In the genomic region with DNA sequence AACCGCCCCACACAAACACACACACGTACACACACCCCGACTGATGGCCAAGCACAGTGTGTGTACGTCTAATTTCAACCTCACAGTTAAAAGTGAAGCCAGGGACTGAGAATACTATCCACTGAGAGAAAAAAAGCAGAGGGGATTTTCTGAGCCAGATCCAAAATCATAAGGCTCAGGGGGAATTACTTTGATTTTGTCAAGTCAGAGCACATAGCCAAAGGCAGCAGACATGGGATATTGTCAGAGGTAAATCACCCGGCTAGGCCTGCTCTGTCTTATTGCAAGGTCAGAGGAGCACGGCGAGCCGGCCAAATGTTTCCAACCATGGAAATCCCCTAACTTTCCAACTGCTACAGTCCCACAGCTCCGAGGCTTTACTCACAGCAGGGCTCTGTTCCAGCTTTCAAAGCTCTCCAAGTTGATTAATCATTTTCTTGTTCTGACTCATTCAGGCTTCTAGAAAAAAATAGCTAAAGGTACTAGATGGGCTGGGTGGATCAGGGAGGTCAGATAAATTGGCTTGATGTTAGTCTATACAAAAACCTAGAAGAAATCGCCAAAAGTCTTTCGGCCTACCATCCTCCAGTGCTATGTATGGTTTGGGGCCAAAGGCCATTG, we compare ENCODE assay signal across 8 mouse cellular contexts.
DNase-seq lines count a peak whose midpoint lies in the region; ATAC-seq lines count a peak whose summit lies in the region.

No protein-coding gene starts in this region.

- ATAC-seq in hindbrain, embryonic 15.5 days (ENCODE audit: low FRiP score, low read depth) = no peak
- ATAC-seq in hindbrain, embryonic 12.5 days (ENCODE audit: low FRiP score) = no peak
- peak; percentile 81 for ATAC-seq in inflammation-experienced regulatory T-cells, adult 6 months
- peak; percentile 75; the same call in 1 of the 2 replicates for ATAC-seq in lung, embryonic 15.5 days (ENCODE audit: borderline replicate concordance, extremely low read depth, low FRiP score, low TSS enrichment)
- no peak for ATAC-seq in erythroblast, adult 5-6 weeks (replicated peaks; ENCODE audit: low FRiP score, poor library complexity, severe bottlenecking)

- no peaks in the 10 kb centered on the region for H3K9me3 ChIP-seq in hindbrain, embryonic 15.5 days
- H3K9me3 ChIP-seq in hindbrain, embryonic 12.5 days (replicated peaks) = no peaks in the 10 kb centered on the region
- no peaks in the 10 kb centered on the region for H3K9me3 ChIP-seq in lung, embryonic 15.5 days

- peak overlapping the region; percentile 25; the same call in 1 of the 2 replicates for H3K27ac ChIP-seq in hindbrain, embryonic 15.5 days (replicated peaks)
- no peak overlapping the region for H3K27ac ChIP-seq in hindbrain, embryonic 12.5 days
- H3K27ac ChIP-seq in lung, embryonic 15.5 days = peak overlapping the region; percentile 58

- 0 out of 2 replicates have a peak, but pooled peaks cover 8% of the 10 kb centered on the region for H3K4me1 ChIP-seq in hindbrain, embryonic 15.5 days (replicated peaks)
- no peaks in the 10 kb centered on the region; the same call in 1 of the 2 replicates for H3K4me1 ChIP-seq in hindbrain, embryonic 12.5 days
- H3K4me1 ChIP-seq in lung, embryonic 15.5 days = peaks cover 41% of the 10 kb centered on the region

- DNase-seq in MN1 (ENCODE audit: low spot score) = peak; percentile 81
- DNase-seq in gastrocnemius, adult 18-20 months (ENCODE audit: low spot score) = peak; percentile 88
- peak; percentile 61 to 80 for DNase-seq in urinary bladder, postnatal 36 days (ENCODE audit: low spot score in 2 of 2)

- H3K36me3 ChIP-seq in hindbrain, embryonic 15.5 days = no peaks in the 10 kb centered on the region
- no peaks in the 10 kb centered on the region for H3K36me3 ChIP-seq in hindbrain, embryonic 12.5 days
- no peaks in the 10 kb centered on the region for H3K36me3 ChIP-seq in lung, embryonic 15.5 days

- no peak overlapping the region for H3K4me2 ChIP-seq in hindbrain, embryonic 15.5 days
- no peak overlapping the region for H3K4me2 ChIP-seq in hindbrain, embryonic 12.5 days (replicated peaks)
- H3K4me2 ChIP-seq in lung, embryonic 15.5 days = no peak overlapping the region

- 36% methylated on average over 11 of the region's 11 CpGs for WGBS in hindbrain, embryonic 15.5 days
- WGBS in hindbrain, embryonic 12.5 days = 43% methylated on average over 11 of the region's 11 CpGs
- 36% methylated on average over 11 of the region's 11 CpGs for WGBS in lung, embryonic 15.5 days

- no peak overlapping the region for H3K4me3 ChIP-seq in hindbrain, embryonic 15.5 days
- H3K4me3 ChIP-seq in hindbrain, embryonic 12.5 days = no peak overlapping the region
- H3K4me3 ChIP-seq in lung, embryonic 15.5 days = no peak overlapping the region

- H3K9ac ChIP-seq in hindbrain, embryonic 15.5 days = no peak overlapping the region
- no peak overlapping the region for H3K9ac ChIP-seq in hindbrain, embryonic 12.5 days
- H3K9ac ChIP-seq in lung, embryonic 15.5 days = no peak overlapping the region

- H3K27me3 ChIP-seq in hindbrain, embryonic 15.5 days = no peaks in the 10 kb centered on the region
- no peaks in the 10 kb centered on the region for H3K27me3 ChIP-seq in hindbrain, embryonic 12.5 days
- no peaks in the 10 kb centered on the region for H3K27me3 ChIP-seq in lung, embryonic 15.5 days

Comparison
In these comparisons a context has a peak if more than half of its experiments do, and no peak if none do; other contexts are left out.
1. ATAC-seq: peak in inflammation-experienced regulatory T-cells, adult 6 months (single experiment) and lung, embryonic 15.5 days (single experiment); none in hindbrain, embryonic 15.5 days (single experiment), hindbrain, embryonic 12.5 days (single experiment) and erythroblast, adult 5-6 weeks (single experiment).
2. Peak in every context shown above with its lines, with median percentiles within 50 percentile points of each other: DNase-seq.